Mouse (Mus musculus): ENCODE measurements around the gene Gm21762. TPM values are rescaled to one million over a fixed set of nuclear protein-coding genes. Genes with fewer than 3 reads are reported as not detected.
"Not testable (repeated sequence)": the region's sequence is repeated elsewhere in the genome, so short reads cannot be mapped to it uniquely, and the experiment has no call there.

Gm21762 gene
- not detected for total RNA-seq (2021)
- long read RNA-seq, experiment 1: 0 reads
- long read RNA-seq, experiment 2: 0 reads

DNA sequence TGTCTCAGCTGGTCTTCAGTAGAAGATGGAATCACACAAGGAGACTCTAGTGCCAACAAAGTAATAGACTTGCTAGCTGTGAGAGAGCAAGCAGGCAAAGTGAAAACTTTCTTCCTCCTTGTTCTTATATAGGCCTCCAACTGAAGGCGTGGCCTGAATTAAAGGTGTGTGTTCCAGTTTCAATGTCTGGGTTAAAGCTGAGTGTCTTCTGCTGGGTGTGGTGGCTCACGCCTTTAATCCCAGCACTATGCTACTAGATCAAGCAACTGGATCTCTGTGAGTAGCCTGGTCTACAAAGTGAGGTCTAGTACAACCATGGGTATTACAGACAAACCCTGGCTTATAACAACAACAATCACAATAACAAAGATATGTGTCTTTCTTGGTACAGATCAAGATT lies at the start of gene Gm21762:
TSS of gene Gm21762 (minus strand) at position 101 of the 400 bp plus-strand sequence.
- DNase-seq: not testable (repeated sequence)

DNA sequence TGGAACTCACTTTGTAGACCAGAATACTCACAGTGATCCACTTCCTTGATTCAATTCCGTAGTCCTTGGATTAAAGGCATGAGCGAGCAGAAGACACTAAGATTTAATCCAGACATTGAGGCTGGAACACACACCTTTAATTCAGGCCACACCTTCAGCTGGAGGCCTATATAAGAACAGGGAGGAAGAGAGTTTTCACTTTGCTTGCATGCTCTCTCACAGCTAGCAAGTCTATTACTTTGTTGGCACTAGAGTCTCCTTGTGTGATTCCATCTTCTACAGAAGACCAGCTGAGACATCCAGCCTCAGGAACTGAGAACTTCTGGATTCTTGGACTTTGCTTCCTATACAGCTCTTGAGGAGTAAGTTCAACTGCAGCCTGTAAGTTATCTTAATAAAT lies 47.1 kb upstream of the Gm21762 start, which contains the start of gene AF067061:
TSS of gene AF067061 (plus strand) at position 245 of the 400 bp plus-strand sequence.
- DNase-seq: not testable (repeated sequence)

DNA sequence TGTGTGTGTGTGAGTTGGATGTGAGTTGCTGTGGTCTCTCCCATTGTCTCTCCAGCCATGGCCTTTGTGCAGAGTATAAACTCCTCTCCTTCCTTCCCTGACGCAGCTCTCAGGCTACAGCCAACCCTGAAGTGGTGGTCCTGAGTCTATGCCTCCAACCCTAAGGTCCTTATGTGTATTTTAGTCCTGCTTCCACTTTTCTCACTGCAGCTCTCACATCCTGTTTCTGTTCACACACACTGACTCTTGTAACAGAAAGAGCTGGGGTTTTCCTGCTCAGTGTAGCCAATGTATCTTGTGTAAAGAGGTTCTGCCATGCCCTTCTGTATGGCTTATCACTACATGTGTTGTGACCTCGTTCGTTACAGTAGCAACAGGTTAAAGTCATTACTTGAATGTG lies 44.0 kb upstream of the Gm21762 start:
- not testable (repeated sequence) for DNase-seq

DNA sequence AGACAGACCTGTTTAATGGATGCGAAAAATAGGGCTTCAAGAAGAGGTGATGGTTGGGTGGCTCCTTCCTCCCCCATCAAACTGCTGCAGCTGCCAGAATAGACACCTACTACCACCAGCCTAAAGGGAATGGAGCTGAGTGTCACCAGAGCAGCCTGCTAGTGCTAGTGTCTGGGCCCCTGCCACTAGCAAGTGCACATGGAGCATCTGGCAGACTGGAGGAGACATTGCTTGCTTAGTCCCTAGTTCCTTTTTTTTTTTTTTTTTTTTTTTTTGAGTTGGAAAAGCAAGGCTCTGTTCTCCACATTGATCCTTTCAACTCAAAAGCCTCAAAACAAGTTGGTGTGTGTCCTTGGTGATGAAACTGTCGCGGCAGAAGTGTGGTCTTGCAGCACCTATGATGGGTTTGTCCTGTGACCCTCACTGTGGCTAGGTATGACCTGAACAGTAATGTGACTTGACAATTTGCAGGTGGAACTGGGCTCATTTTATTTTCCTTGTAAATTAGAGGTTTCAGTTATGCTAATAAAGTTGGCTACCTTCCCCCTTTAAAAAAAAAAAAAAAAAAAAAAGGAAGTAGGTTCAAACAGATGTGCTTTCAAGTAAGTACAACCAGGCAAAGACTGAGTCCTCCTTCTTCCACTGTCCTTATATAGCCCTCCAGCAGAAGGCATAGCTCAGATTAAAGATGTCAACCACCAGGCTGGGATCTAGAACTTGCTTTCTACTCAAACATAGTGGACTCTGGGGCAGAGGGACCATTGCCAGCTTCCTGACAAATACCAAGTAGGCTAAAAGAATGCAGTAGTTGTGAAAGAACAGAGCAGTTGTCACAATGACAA lies 43.3 kb upstream of the Gm21762 start:
- DNase-seq: not testable (repeated sequence)

DNA sequence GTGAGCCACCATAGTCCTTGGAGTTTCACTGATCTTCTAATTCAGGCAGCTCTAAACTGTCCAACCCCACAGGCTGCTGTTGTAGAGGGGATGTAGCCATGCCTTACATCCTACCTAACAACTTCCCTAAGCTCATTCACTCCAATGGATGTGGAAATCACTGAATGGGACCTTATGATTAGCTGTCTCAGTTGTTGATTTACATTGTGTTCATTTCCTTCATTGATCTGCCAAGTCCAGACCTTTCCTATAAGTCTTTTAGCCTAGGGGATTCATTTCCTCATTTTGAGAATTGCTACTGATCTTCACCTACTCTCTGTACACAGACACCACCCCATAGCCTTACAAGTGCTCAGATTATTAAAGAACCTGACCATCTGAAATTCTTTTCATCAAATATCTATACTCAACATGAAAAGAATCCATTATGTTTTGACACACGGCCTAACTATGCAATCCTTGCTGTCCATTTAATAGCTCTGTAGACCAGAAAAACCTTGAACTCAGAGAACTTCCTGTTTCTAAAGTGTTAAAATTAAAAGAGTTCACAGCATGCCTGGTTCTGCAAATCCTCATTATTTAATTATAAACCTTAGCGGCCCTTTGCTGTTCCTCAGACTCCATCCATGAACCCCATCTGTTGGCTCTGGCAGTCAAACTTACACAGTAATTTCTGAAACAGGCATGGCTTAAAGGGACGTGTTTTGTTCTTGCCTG lies 35.6 kb upstream of the Gm21762 start:
- DNase-seq: not testable (repeated sequence)

DNA sequence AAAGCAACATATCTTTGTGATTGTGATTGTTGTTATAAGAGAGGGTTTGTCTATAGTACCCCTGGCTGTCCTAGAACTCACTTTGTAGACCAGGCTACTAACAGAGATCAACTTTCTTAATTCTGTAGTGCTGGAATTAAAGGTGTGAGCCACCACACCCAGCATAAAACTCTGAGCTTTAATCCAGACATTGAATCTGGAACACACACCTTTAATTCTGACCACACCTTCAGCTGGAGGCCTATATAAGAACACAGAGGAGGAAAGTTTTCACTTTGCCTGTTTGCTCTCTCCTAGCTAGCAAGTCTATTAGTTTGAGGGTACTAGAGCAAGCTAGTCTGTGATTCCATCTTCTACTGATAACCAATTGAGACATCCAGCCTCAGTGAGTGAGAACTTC lies 23.1 kb upstream of the Gm21762 start, which contains the start of gene Gm21731:
TSS of gene Gm21731 (plus strand) at position 301 of the 400 bp plus-strand sequence.
- DNase-seq: not testable (repeated sequence)

DNA sequence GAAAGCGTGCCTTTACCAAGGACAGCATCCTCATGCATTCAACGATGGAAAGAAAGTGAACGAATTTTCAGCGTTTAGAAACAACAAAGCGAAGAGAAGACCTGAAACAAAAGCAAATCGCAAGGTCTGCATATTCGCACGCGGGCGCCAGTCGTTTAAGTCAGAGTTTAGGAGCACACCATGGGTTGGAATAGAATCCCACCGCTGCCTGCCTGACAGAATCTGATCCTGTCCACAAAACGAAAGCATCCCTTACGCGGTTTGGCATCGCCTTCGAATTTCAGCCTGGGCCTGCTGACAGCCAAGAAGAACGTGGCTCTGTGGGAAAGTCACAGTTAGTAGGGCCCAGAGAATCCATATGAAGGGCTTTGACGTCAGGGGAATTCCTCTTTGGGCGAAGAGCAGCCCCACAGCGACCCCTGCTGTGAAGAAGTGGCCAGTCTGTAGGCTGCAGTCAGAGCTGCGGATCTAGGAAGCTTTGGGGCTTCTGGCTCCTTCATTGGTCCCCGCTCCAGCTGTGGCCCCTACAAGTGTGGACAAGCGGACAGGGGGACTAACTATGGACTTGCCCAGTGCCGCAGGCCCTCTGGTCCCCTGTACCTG lies 16.8 kb upstream of the Gm21762 start:
- not testable (repeated sequence) for DNase-seq

DNA sequence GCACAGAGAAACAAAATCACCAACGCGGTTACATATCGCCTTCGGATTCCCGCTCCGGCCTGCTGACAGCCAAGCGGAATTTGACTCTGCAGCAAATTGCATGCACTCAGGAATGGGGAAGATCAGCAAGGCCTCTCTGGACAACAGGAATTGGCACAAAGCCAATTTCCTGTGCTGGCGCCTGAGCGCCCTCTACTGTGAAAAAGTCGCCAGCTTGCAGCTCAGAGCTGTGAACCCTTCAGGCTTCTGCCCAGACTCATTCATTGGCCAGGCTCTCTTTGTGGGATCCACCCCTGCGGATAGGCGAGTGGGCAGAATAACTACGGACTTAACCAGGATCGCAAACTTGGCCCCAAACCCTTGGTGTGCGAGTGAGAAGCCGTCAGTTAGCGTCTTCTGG lies 16.1 kb upstream of the Gm21762 start:
- DNase-seq: not testable (repeated sequence)

DNA sequence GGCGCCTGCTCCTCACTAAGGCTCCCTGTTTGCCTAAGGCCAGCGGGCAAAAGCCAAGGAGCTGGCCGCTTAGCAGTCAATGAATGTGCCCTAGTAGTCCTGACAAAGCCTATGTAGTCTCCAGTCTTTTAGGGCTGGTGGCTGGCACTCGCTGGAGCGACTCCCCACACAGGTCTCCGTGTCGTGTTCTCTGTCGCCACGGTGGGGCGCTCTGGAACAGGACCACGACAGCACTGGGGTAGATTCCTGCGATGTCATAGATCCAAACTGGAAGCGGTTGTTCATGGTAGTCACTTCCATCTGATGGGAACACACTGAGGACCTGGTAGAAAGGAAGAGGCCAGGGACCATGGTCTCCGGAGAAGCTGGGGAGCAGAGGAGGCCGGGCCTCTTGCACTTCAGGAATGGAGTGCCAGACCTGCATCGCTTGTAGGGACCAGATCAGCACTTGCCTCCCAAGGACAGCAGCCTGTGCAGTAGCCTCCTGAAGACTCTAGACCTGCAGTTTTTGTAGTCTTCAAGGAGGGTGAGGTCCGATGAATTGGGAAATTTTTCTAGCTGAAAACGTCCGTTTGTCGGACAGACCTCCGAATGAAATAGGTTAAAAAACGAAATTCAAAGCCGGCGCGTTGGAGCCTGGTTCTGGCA lies 7.4 kb upstream of the Gm21762 start:
- not testable (repeated sequence) for DNase-seq

DNA sequence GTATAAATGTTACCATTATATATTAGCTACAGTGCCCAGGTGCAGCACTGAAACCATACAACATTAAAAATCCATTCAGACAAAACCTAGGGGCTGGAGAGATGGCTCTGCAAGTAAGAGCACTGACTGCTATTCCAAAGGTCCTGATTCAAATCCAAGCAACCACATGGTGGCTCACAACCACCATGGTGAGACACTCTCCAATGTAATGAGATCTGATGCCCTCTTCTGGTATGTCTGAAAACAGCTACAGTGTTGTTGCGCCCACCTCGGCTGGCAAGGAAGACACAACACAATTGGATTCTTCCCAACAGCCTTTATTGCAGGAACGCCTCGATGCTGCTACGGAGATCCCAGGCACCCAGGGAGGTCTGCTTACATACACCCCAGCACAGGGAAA lies 5.2 kb upstream of the Gm21762 start:
- DNase-seq: not testable (repeated sequence)

DNA sequence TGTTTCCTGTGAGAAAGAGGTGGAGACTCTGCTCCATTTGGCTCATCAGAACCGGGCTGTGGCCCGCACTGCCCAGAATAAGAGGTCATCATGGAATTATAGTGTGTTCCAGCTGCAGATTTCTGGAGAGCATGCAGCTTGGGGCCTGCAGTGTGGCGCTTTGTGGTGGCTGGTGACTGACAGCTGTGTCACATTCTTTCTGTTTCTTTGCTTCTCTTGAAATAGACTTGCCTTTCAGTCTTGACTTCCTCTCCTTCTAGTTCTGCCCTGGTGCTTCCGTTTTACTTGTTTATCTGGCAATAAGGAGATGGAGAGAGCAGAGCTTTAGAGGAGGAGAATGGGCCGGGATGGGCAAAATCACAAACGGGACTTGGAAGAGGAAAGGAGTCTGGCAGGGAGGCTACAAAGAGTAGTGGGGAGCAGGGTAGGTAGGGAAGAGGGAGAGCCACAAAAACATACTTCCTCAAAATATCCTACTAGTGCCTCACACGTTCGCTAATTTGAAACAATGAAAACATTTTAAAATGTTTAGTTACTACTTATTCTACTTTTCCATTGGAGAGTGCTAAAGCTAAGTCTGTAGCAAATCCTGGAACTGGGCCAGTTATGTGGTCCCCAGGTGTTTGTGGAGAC lies 19.4 kb downstream of the Gm21762 start:
- DNase-seq: not testable (repeated sequence)

DNA sequence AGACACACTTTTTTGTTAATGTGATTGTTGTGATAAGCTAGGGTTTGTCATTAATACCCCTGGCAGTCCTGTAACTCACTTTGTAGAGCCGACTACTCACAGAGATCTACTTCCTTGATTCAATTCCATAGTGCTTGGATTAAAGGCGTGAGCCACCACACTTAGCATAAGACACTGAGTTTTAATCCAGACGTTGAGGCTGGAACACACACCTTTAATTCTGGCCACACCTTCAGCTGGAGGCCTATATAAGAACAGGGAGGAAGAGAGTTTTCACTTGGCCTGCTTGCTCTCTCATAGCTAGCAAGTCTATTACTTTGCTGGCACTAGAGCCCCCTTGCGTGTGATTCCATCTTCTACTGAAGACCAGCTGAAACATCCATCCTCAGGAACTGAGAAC lies 43.6 kb downstream of the Gm21762 start, which contains the start of gene Gm21818:
TSS of gene Gm21818 (plus strand) at position 301 of the 400 bp plus-strand sequence.
- not testable (repeated sequence) for DNase-seq

DNA sequence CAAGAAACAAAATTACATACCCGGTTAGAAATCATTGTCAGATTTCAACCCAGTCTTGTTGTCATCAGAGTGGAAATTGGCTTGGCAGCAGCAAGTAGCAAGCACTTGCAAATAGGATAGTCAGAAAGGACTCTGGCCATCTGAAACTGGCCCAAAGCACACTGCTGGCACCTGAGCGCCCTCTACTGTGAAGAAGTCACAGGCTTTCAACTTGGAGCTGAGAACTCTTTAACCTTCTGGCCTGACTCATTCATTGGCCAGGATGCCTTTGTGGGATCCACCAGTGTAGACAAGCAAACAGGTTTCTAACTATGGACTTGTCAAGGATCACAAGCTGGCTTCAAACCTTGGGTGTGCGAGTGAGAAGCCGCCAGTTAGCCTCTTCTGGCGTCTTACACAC lies 47.4 kb downstream of the Gm21762 start:
- not testable (repeated sequence) for DNase-seq

Other genes starting within 250 kb of the Gm21762 start
- gene Gm36079, start 188.9 kb downstream of the Gm21762 start, total RNA-seq (2021): not detected
- under 1 TPM; 0.40 to 0.49 TPM for gene Gm21188, start 163.8 kb downstream of the Gm21762 start, total RNA-seq (2021)
- not detected for gene Gm20767, start 75.7 kb downstream of the Gm21762 start, total RNA-seq (2021)
- gene Gm21818, start 43.5 kb downstream of the Gm21762 start, total RNA-seq (2021): not detected
- not detected for gene Gm21731, start 23.2 kb upstream of the Gm21762 start, total RNA-seq (2021)
- not detected for gene AF067061, start 47.2 kb upstream of the Gm21762 start, total RNA-seq (2021)
- not detected for gene BC147527, start 84.4 kb upstream of the Gm21762 start, total RNA-seq (2021)
- gene Tcstv3, start 100.9 kb upstream of the Gm21762 start, total RNA-seq (2021): not detected